Mouse (Mus musculus) layer of hippocampus, adult 18-20 months (tissue): Measurements from ENCODE around the gene Cib4. TPM values are rescaled to one million over a fixed set of nuclear protein-coding genes. Genes with fewer than 3 reads are reported as not detected.
A peak's percentile ranks its signal among the peaks of the same experiment; 100 is the strongest.

Experiments
- DNase-seq, 2 experiments: peaks; one replicate each; pipeline ENCODE4 v3.0.0; 2022; ENCODE audit warnings: low spot score in 2 of 2
- total RNA-seq, 2 experiments: library from RNA; stranded (reverse); gene quantifications; 2 replicates each; pipeline ENCODE4 v1.2.3; 2021

The Cib4 gene
- total RNA-seq, 2 experiments from 2014 or later, result not detected

DNA sequence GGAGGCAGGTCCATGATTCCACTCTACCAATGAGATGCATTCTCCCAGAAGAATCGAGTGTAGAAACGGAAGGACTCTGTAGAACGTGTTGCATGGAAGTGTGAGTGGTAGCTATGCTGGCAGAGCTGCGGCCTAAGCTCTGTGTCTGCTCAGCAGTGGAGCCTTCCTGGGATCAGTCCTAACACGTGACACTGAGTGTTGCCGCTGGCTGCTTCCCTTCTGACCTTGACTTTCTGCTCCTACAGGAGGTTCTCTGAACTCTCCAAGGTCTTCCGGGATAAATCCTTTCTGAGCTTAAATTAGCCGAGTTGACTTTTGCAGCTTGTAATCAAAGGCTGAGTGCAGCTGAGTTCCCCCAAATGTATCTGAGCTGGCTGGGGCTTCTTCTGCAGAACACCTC, 28.7 kb upstream of the Cib4 start:
- no peak for DNase-seq

DNA sequence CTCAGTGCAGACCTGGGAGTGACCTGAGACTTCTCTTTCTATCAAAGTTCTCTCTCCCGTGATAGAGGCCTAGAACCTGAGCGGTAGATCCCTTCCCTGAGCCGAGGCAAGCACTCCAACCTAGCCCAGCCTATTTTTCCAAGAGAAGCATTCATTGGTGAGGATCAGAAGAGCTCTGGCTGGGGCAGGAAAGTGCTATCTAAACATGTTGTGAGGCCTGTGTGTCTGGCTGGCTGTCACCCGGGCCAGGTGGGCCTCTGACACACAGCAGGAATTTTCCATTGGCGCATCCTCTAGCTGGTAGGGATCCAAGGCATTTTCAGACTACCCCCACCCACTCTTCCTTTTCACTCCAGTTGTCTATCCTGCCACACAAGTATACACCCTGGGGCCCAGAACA, 26.2 kb upstream of the Cib4 start:
- DNase-seq, result no peak

DNA sequence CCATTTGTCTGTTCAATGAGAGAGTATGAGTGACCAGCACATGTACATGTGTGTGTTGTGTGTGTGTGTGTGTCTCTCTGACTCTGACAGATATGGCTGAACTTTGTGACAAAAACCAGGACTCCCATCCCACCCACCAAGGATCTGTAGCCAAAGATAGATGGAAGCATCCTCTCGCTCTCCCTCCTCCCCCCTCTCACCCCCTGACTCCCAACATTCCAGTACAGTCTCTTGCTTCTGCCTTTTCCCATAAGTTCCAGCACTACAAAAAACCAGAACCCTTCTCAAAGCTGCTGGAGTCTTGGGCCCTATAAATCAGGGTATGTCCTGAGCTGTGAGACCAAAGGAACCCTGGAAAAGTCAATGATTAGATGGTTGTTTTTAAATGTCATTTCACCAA, 22.8 kb upstream of the Cib4 start:
- no peak for DNase-seq

DNA sequence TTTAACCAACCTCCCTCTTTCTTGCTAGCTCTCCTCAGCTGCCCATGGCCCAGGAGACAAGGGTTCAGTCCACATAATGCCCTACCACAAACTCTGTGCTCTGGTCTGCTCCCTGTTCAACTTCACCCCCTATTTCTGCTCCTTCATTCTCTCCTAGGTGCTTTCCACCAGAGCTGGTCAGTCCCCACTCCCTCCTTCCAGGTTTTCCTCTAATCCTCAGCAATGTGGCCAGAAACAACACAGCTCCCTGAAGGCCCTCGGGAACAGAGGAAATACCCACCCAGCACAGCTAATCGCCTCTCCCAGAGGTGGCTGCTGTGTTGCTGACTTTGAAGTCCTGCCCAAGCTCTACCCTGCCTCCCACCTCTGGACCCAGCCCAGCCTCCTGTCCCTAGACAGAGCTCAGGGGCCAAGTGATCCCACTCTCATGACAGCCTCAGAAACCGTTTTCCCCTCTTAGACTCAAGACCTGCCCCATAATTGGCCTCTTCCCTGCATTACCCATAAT, 14.4 kb upstream of the Cib4 start:
- no peak for DNase-seq

DNA sequence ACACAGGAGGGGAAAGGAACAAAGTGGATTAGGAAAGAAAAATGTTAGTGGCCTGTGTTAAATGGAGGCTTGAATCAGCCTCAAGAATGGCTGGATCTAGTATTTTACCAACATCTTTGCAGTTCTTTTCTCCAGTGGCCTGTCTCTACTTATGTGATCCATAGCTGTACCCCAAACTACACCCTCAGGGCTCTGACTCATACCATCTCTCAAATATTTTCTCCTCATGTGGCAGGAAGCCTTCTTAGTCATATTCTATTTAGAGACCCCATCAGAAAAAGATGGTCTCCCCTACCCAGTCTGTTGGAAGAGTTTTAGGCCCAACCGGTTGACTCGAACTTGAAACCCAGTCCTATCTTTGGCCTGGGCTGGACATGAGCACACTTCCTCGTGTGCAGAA, 13.8 kb upstream of the Cib4 start:
- DNase-seq, result no peak

DNA sequence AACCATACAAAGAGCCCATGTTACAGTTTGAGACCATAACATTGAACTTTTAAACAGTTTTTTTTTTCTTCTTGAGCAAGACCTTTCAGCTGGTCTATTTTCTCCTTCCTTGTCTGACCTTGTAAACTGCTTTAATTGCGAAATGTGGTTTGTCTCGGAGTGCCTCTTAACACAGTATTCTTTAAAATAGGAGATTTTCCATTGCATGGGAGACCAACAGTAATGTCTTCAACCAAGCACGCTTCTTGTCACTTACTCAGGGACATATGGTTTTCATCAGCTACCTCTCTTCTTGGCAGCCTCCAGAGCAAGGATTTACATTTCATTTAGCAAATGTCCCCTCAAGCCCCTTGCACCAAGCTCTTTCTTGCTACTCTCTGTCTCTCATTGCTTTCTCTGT, 10.6 kb upstream of the Cib4 start:
- no peak for DNase-seq

DNA sequence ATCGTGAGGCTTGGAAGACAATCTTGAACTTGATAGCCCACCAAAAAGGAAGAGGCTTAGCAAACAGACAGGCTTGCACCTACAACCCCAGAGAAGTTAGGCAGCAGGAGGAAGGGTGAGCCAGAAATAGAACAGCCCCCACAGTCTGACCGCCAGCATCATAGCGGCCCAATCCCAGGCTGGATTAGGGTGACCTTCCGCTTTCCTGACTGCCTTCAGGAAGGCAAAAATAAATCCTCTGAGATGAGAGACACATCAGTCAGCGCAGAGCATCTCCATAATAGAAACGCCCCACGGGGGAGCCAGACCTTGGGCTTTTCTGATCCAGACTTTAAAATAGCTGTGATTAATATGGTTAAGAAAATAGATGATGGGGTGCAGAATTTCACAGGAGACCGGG, 9.3 kb upstream of the Cib4 start:
- DNase-seq, result no peak

DNA sequence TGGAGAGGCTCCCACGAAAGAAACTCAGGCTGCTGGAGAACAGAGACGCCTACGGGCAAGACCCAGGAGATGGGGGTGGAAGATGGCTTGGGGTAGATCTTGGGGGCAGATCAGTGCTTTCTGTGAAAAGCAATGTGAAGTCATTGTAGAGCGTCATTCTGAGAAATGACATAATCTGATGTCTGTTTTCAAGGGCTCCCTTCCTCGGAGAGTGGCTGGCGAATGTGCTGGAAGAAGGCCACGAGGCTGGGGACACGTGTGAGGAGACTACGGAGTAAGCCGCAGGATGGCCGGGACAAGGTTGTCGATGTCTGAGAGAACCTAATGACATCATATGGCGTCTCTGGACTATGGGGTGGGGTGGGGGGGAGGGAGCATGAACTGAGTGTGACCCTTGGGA, 8.3 kb upstream of the Cib4 start:
- no peak for DNase-seq

DNA sequence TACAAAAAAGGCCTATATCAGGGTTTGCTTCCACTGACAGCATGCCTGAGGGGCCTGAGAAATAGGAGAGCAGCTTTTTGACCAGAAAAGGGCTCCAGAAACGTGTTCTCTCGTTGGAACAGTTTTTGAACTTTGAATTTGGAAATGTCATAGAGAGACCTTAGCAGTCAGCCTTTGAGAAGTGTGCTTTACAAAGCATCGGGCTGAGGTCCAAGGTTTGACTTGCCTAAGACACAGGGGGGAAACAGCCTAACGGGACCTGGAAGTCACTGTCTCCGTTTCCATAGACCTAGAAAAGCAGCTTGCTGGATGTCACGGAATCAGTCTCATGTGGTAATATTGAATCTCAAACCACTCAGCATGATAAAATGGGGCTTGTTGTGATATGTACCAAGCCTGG, 6.4 kb upstream of the Cib4 start:
- DNase-seq, result no peak

DNA sequence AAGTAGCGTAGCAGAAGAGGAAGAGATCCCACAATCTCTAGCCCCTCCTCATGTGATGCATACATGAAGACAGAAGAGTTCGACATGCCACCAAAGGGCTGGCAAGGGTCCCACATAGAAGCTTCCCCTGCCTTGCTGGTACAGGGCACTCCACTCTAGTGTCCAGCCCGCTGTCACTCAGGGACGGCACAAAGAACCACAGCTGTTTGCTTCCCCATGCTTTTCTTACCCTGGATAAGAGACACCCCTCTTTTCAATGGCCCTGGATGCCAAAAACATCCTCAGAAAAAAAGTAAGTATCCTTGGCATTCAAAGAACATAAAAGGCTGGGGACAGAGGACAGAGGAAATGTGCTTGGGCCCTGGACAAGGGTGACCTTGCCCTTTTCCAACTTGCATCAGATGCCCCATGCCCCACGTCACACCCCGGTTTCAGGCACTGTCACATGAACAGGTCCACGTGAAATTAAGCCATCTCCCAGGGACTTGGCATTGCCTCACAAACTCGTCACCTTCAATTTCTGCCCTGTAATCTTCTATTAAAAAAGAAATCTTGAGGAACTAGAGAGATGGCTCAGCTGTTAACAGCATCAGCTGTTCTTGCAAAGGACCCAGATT, 5.5 kb upstream of the Cib4 start:
- DNase-seq, result no peak

DNA sequence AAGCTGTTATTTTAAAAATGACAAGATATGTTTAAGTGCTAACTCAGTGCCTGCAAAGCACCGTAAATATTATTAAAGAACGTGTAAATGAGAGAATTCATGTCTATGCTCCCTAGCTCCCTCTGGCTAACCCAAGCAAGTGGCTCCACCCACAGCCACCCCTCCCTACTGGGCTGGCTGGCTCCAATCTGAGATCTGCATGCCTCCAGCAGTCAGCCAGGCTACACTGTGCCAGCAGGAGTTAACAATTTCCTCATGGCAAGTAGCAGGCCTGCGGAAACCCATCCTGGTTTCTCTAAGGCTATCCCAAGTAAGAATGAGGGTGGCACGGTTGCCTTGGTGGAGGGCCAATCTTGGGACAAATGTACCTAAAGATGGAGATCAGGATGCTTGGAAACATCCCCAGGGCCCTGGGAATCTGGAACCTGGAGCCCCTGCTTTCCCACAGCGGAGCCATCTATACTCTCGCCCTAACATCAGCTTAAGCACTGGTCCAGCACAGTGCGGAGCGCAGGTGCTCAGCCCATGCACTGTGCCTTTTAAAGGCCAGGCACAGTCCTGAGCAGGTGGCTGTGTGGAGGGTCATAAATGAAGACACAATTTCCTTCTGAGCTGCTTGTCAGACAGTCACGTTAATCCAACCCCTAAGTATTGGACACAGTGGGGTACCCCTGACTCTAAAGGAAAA, 4.8 kb upstream of the Cib4 start:
- DNase-seq, result peak in 1 of 2 experiments; percentile 23

DNA sequence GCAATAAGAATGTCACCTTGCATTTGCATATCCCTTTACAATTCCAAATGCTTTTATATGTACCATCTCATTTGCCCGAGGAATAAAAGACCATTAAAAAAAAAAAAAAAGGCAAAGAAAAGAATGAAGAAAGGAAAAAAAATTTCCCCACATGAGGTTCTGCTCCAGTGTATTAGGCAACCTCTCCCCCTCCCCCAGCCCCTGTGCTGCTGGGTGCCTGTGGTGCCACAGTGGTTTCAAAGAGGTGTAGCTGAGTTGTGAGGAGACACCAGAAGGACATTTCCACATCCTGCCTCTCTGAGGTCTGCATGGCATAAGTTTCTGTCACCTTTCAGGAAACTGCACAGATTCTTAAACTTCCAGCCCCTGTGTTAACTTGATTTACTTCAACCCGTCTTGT, 3.0 kb upstream of the Cib4 start:
- no peak for DNase-seq

DNA sequence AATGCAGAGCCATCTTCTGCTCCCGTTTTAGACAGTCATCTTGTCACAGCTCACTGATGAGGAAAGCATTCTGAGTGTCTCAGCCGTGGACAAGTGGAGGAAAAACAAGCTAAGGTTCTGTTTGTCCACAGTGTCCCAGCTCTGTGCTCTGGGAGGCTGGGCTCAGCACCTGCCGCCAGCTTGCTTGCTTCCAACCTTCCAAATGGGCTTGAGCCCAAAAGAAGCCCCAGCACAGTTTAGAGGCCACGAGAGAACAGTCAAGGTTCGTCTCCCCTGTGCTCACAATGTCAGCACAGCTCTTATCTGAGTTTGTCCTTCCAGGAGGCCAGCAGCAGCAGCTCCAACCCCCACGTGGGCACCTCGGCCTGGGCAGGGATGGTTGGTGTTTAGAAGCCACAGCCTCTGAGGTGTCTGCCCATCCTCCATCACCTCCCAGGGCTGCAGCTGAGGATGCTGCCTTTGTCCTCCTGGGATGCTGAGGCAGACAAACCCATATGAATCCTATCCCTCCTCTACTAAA, 9.5 kb downstream of the Cib4 start:
- no peak for DNase-seq

DNA sequence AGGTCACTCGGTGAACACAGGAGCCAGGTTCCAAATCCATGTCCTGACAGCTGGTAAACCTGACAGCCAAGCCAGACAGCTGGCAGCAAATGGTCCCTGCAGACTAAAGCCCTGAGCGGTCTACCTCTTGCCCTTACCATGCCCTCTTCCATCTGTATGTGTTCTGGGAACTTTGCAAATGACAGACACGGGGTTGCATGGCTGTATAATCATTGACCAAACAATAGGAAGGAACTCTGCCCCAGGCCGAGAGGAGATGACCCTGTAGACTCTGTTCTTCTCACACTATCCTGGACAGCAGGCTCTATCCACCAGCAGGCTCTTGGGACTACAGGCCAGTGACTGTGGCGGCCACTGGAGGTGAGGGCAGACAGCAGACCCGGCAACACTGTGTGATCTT, 11.0 kb downstream of the Cib4 start:
- DNase-seq, result no peak

DNA sequence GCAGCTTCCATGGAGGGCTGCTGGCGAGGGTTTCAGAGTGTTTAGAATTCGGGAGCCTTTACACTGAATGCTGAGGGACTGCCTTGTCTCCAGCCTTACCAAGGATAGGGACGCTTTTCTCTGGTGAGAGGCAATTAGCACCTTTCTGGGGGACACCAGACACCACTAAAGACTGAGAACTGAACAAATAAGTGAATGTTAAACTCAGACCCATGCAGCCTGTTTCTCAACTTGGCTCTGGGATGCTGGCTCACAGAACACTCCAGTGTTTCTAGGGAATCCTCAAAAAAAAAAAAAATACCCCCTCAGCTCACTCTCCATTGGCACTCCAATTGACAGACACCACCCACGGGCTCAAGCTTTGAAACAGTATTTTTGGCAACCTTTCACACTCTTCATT, 16.7 kb downstream of the Cib4 start:
- no peak for DNase-seq

DNA sequence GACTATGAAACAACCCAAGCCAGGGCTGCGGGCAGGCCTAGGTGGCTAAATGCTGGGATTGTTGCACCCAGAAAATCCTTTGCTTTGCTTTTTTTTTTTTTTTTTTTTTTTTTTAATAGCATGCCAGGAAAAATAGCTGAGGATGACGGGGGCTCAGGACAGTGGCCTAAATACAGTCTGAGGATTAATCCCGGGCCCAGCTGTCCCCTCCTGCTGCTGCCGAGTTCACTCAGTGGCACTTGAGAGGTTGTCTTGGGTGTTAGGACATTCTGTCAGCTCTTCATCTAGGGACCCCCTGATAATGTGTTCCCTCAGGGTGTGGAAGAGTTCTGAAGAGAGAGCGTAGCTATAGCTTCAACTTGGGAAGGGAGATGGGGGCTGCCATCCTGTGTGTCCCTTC, 18.5 kb downstream of the Cib4 start:
- no peak for DNase-seq

DNA sequence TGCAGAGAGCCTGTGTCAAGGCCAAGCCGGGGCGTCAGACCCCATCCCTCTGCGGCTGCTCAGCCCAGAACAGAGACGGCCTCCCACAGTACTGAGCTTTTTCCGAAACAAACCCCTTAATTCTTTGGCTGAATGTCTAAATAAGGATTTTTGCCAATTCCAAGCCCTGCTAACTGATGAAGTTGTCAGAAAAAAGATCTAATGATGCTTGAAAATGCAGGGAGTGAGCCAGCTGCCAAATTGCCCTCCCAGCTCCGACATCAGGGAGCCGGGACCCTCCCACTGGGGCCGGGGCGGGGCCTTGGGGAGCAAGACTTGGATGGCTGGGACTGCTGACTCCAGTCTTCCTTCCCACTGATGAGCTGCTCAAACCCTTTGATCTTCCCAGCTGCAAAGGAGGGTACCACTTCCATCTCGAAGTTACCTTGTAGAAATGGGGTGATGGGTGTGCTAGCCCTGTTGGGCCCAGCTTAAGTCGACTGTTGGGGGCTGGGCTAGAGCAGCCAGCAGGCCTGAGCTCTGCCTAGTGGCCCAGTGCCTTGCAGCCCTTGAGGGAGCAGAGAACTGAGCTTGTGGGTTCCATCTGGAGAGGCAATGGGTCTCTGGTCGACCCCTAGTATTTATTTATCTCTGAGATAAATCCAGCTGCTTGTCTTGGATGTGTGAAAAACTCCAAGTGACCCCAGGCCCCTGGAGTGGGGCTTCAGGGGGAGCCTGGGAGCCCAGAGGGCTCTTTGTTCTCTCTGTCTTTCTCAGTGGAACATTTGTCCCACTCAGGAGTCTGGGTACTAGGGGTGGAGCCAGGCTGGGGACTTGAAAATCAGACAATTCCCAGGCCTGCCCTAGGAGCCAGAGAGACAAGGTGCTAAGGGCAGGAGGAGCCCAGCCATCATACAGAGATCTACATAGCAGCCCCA, 19.5 kb downstream of the Cib4 start:
- DNase-seq, result peak; percentile 20 to 21

DNA sequence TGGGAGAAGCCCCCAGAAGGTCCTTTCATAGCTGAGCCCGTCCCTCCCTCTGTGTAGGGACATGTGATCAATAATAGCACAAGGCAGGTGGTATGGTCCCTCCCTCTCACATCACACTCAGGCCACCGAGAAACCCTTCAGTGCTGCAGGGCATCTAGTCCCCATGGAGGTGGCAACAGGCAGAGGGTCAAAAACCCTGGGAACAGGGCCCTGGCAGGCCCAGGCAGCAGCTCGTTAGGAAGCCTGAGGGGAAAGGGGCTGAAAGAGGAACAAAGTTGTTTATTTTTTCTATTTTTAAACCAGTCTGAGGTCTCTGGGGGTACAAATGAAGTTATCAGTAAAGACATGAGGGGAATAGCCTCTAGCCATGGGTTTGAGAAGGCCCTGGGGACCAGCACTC, 21.4 kb downstream of the Cib4 start:
- DNase-seq, result no peak

DNA sequence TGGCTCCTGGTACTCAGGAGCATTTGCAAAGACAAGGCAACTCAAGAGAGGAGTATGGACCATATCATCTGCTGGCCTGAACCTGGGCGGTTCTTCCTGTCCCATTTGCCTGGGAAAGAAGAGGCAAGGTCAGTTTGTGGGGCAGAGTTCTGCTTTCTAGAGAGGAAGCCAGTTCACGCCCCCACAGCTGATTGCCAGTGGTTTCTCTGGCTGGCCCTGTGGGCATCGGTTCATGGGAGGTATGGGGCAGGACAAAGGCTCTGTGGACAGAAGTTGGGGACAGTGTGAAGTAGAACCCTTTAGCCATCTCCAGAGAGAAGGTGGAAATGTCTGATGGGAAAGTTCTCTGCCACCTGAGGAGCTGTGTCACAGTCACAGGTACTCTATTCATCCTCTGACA, 22.5 kb downstream of the Cib4 start:
- no peak for DNase-seq

DNA sequence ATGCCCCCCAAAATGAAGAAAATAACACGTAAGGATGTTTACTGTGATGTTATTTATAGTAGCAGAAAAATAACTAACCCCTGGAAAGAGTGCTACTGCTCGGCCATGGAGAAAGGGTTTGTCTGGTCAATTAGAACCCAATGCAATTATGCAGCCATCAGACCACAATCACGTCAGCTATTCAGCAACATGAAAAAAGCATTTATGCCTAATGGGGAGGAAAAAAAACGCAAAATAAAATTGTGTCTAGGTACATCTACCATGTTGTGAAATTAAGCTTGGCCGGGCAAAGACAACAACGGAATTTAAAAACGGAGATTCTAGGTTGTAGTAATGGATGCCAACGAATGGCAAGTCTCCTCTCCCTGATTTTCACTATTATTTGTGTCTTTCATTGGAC, 23.2 kb downstream of the Cib4 start:
- DNase-seq, result no peak

DNA sequence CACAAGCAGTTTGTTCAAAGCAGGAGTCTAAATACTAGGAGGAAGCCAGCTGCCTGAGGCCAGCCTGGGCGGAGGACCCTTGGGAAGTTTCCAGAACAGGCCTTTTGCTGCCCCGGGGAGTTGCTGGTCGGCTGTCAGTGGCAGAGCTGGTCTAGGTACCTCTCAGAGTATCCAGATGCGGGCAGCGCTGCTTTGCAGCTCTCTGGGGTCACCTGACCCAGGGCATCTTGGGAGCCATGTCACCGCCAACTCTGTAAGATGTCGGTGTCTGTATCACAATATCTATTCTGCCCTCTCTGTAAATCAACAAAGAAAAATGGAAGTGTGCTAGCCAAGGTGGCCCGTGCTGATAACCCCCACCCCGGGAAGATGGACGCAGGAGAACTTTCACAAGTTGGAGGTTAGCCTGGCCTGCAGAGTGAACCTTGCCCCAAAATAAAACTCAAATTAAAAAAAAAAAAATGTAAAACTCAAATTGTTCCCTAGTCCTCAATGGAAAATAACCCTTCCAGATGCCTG, 25.4 kb downstream of the Cib4 start:
- DNase-seq, result no peak

DNA sequence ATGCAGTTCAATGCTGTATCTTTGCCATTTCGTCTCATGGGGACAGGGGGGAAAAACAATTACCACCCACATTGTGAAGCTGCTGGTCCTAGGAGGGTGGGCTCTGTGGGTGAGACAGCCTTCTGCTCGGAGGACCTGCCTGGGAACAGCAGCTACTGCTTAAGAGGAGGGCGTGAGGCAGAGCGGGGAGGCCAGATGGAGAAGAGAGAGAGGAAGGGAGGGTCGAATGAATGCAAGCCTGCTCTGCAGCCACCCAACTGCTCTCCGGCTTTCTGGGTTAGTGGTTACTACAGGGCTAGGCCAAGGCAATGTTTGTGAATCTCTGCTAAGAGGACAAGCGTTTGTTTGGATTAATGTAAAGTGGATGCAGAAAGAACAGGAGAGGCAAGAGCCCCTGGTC, 26.1 kb downstream of the Cib4 start:
- DNase-seq, result peak; percentile 6 to 18
